ENCODE assay signal across 23 mouse cellular contexts in genomic region chr13:113023274-113024143, GRCm38 (mm10). TPM values are rescaled to one million over a fixed set of nuclear protein-coding genes. Genes with fewer than 3 reads are reported as not detected.
DNase-seq lines count a peak whose midpoint lies in the region; ATAC-seq and TF ChIP-seq lines count a peak whose summit lies in the region.
"Had no signal": no experiment of that assay in that cellular context is flagged by ENCODE, and none has a peak within 500 bp of the region (broad histone marks: within the 10 kb centered on the region; RNA-seq: fewer than 3 reads in every experiment).

No protein-coding gene starts in this region.

- no peak overlapping the region for H3K4me3 ChIP-seq in heart, embryonic 10.5 days
- H3K4me3 ChIP-seq in C2C12 (ENCODE audit: insufficient read depth, poor library complexity, severe bottlenecking) = no peak overlapping the region
- H3K4me3 ChIP-seq: embryonic facial prominence, embryonic 10.5 days; heart, embryonic 13.5 days; hindbrain, embryonic 12.5 days; left cerebral cortex, adult 2 months; limb, embryonic 13.5 days; neural tube, embryonic 12.5 days had no signal

- 79% methylated on average over 17 of the region's 17 CpGs for WGBS in heart, embryonic 10.5 days

- no peaks in the 10 kb centered on the region for H3K9me3 ChIP-seq in heart, embryonic 10.5 days
- H3K9me3 ChIP-seq: embryonic facial prominence, embryonic 10.5 days; heart, embryonic 13.5 days; hindbrain, embryonic 12.5 days; limb, embryonic 13.5 days; neural tube, embryonic 12.5 days had no signal

- peak overlapping the region; percentile 35 for H3ac ChIP-seq in C2C12 (ENCODE audit: control insufficient read depth, insufficient read length, low read depth)

- H3K79me3 ChIP-seq in C2C12 (ENCODE audit: low read depth) = no peaks in the 10 kb centered on the region

- ATAC-seq in hematopoietic stem cell, adult 5-6 weeks (replicated peaks in 1 of 2; ENCODE audit: insufficient read depth in 1 of 2, low FRiP score in 2 of 2, low TSS enrichment in 1 of 2, low read depth in 1 of 2, poor library complexity in 2 of 2, severe bottlenecking in 2 of 2) = peak; percentile 21 to 32; a peak in 2 of 4 replicates
- ATAC-seq in granulocyte monocyte progenitor cell, adult 5-6 weeks (replicated peaks; ENCODE audit: poor library complexity, severe bottlenecking) = no peak; the same call in 1 of the 2 replicates
- ATAC-seq: forebrain, postnatal 0 days had no signal

- peaks cover 4% of the 10 kb centered on the region; the same call in 1 of the 2 replicates for H3K27me3 ChIP-seq in heart, embryonic 10.5 days (ENCODE audit: insufficient read depth, poor library complexity, severe bottlenecking)
- no peaks in the 10 kb centered on the region for H3K27me3 ChIP-seq in C2C12 (ENCODE audit: control insufficient read depth, insufficient read depth, insufficient read length)
- H3K27me3 ChIP-seq: neural tube, embryonic 12.5 days had no signal

- H3K36me3 ChIP-seq in heart, embryonic 10.5 days = no peaks in the 10 kb centered on the region
- H3K36me3 ChIP-seq in C2C12 (ENCODE audit: control insufficient read depth, insufficient read depth) = no peaks in the 10 kb centered on the region
- H3K36me3 ChIP-seq: embryonic facial prominence, embryonic 10.5 days; heart, embryonic 13.5 days; hindbrain, embryonic 12.5 days; limb, embryonic 13.5 days; neural tube, embryonic 12.5 days had no signal

- no peaks in the 10 kb centered on the region for H3K4me1 ChIP-seq in heart, embryonic 10.5 days
- H3K4me1 ChIP-seq: heart, embryonic 13.5 days; hindbrain, embryonic 12.5 days; limb, embryonic 13.5 days; neural tube, embryonic 12.5 days had no signal

- no peak for TF ChIP-seq CTCF in C2C12 (IDR thresholded peaks at IDR 0.05; ENCODE audit: control insufficient read depth, insufficient read depth, insufficient read length)

- peak; percentile 51 for DNase-seq in heart, embryonic 10.5 days (ENCODE audit: low spot score)
- DNase-seq in heart, adult 9 months (ENCODE audit: low spot score in 2 of 2) = no peak
- peak; percentile 69 for DNase-seq in thymus, postnatal 0 days (ENCODE audit: low spot score)
- DNase-seq in yolk sac, embryonic 10.5 days (ENCODE audit: low spot score) = no peak
- DNase-seq in embryo, embryonic 10 days (ENCODE audit: low spot score) = no peak
- DNase-seq: B cell, adult 2 months; cerebellum, adult 2 months; forebrain, postnatal 0 days; gastrocnemius, postnatal 10 days; kidney, adult 18-20 months; lung, postnatal 4 days; midbrain, embryonic 14.5 days had no signal

- H3K27ac ChIP-seq in heart, embryonic 10.5 days = no peak overlapping the region
- H3K27ac ChIP-seq: embryonic facial prominence, embryonic 10.5 days; heart, embryonic 13.5 days; hindbrain, embryonic 12.5 days; left cerebral cortex, adult 2 months; limb, embryonic 13.5 days; neural tube, embryonic 12.5 days had no signal

- H3K79me2 ChIP-seq in C2C12 (ENCODE audit: control insufficient read depth, insufficient read depth) = no peaks in the 10 kb centered on the region

TF ChIP-seq in C2C12, 6 proteins besides CTCF, POLR2A, EP300 and RAD21:
- TF ChIP-seq MYOD1 (IDR thresholded peaks at IDR 0.05; ENCODE audit: control insufficient read depth, insufficient read length, low read depth) = no peak
- no peak for TF ChIP-seq MAX (IDR thresholded peaks at IDR 0.05)
- no peak for TF ChIP-seq MYOG (IDR thresholded peaks at IDR 0.05; ENCODE audit: control insufficient read depth, extremely low read depth, insufficient read length)
- peak; percentile 65 for TF ChIP-seq CEBPB (IDR thresholded peaks at IDR 0.05; ENCODE audit: low read depth)
- TF ChIP-seq FOSL1 (IDR thresholded peaks at IDR 0.05; ENCODE audit: insufficient read depth, low read length, poor library complexity, severe bottlenecking) = no peak
- TF ChIP-seq USF1 (IDR thresholded peaks at IDR 0.05; ENCODE audit: low read depth) = no peak

RNA-seq across cellular contexts. Expression of gene Cdc20b, which starts 11.4 kb away (rescaled TPM):
- not detected in 2 replicates for polyA plus RNA-seq in heart, embryonic 10.5 days (2016; fragmentation: Nextera tagmentation; extraction: Ambion mirVana)
- polyA plus RNA-seq in C2C12 (2012; fragmentation: generic; extraction: Trizol) = 0.04 TPM
- not detected in 2 replicates for total RNA-seq in hematopoietic stem cell, adult 5-6 weeks (2017)
- 0.21 and 0.22 TPM in 2 replicates for polyA plus RNA-seq in thymus, postnatal 0 days (2015; fragmentation: Nextera tagmentation; extraction: Ambion mirVana)
- not detected in 2 replicates for total RNA-seq in granulocyte monocyte progenitor cell, adult 5-6 weeks (2014; fragmentation: Nextera tagmentation)
- total RNA-seq in granulocyte monocyte progenitor cell, adult 5-6 weeks (2017) = not detected in 2 replicates
- total RNA-seq: adrenal gland, adult 18-20 months; gastrocnemius, postnatal 10 days had no signal
- polyA plus RNA-seq: cerebellum, adult 2 months; heart, embryonic 13.5 days; limb, embryonic 13.5 days; neural tube, embryonic 12.5 days had no signal

RNA-seq across cellular contexts. Expression of gene Gpx8, which starts 22.7 kb away (rescaled TPM):
- 124 and 134 TPM in 2 replicates for polyA plus RNA-seq in heart, embryonic 10.5 days (2016; fragmentation: Nextera tagmentation; extraction: Ambion mirVana)
- 210 TPM for polyA plus RNA-seq in C2C12 (2012; fragmentation: generic; extraction: Trizol)
- total RNA-seq in hematopoietic stem cell, adult 5-6 weeks (2017) = not detected in 2 replicates
- polyA plus RNA-seq in thymus, postnatal 0 days (2015; fragmentation: Nextera tagmentation; extraction: Ambion mirVana) = 20.6 and 22.4 TPM in 2 replicates
- not detected in 2 replicates for total RNA-seq in granulocyte monocyte progenitor cell, adult 5-6 weeks (2014; fragmentation: Nextera tagmentation)
- total RNA-seq in granulocyte monocyte progenitor cell, adult 5-6 weeks (2017) = not detected in 2 replicates

RNA-seq across cellular contexts. Expression of gene Mcidas, which starts 29.9 kb away (rescaled TPM):
- polyA plus RNA-seq in heart, embryonic 10.5 days (2016; fragmentation: Nextera tagmentation; extraction: Ambion mirVana) = 0.13 TPM in 1 of 2 replicates, not detected in the other
- polyA plus RNA-seq in C2C12 (2012; fragmentation: generic; extraction: Trizol) = 0.02 TPM
- not detected in 2 replicates for total RNA-seq in hematopoietic stem cell, adult 5-6 weeks (2017)
- 0.20 and 0.28 TPM in 2 replicates for polyA plus RNA-seq in thymus, postnatal 0 days (2015; fragmentation: Nextera tagmentation; extraction: Ambion mirVana)
- not detected in 2 replicates for total RNA-seq in granulocyte monocyte progenitor cell, adult 5-6 weeks (2014; fragmentation: Nextera tagmentation)
- not detected in 2 replicates for total RNA-seq in granulocyte monocyte progenitor cell, adult 5-6 weeks (2017)
- total RNA-seq: adrenal gland, adult 18-20 months; gastrocnemius, postnatal 10 days had no signal
- polyA plus RNA-seq: heart, embryonic 13.5 days; large intestine, adult 2 months; limb, embryonic 13.5 days had no signal

RNA-seq across cellular contexts. Expression of gene Ccno, which starts 35.9 kb away (rescaled TPM):
- 0.10 TPM in 1 of 2 replicates, not detected in the other for polyA plus RNA-seq in heart, embryonic 10.5 days (2016; fragmentation: Nextera tagmentation; extraction: Ambion mirVana)
- 7.6 TPM for polyA plus RNA-seq in C2C12 (2012; fragmentation: generic; extraction: Trizol)
- total RNA-seq in hematopoietic stem cell, adult 5-6 weeks (2017) = 1.3 and 1.5 TPM in 2 replicates
- polyA plus RNA-seq in thymus, postnatal 0 days (2015; fragmentation: Nextera tagmentation; extraction: Ambion mirVana) = 1.2 TPM in 2 replicates
- total RNA-seq in granulocyte monocyte progenitor cell, adult 5-6 weeks (2014; fragmentation: Nextera tagmentation) = 1.7 TPM in 1 of 2 replicates, not detected in the other
- 1.3 and 6.3 TPM in 2 replicates for total RNA-seq in granulocyte monocyte progenitor cell, adult 5-6 weeks (2017)

Comparison
In these comparisons a context has a peak if more than half of its experiments do, and no peak if none do; other contexts are left out.
1. DNase-seq: peak in heart, embryonic 10.5 days (single experiment) and thymus, postnatal 0 days (single experiment); none in heart, adult 9 months (0 of 2), yolk sac, embryonic 10.5 days (single experiment) and embryo, embryonic 10 days (single experiment).